Mouse (Mus musculus): Measurements from ENCODE around the gene Rad18.

- no peak for TF ChIP-seq CTCF (IDR thresholded peaks at IDR 0.05; ENCODE audit: control insufficient read depth, insufficient read depth, insufficient read length)
- no peak for TF ChIP-seq USF1 (IDR thresholded peaks at IDR 0.05; ENCODE audit: low read depth)
- no peak for TF ChIP-seq MAX (IDR thresholded peaks at IDR 0.05)
- no peak for TF ChIP-seq FOSL1 (IDR thresholded peaks at IDR 0.05; ENCODE audit: insufficient read depth, low read length, poor library complexity, severe bottlenecking)
- TF ChIP-seq MYOG (IDR thresholded peaks at IDR 0.05; ENCODE audit: control insufficient read depth, extremely low read depth, insufficient read length): no peak
Measured at GRCm38 (mm10) chr6:112574558-112574957, 121.9 kb downstream of the Rad18 start.

Measured in C2C12 (cell line).